Mouse (Mus musculus): ENCODE data around the gene Rhbdf2. TPM values are rescaled to one million over a fixed set of nuclear protein-coding genes. Genes with fewer than 3 reads are reported as not detected.
A peak's percentile ranks its signal among the peaks of the same experiment; 100 is the strongest.

The Rhbdf2 gene
- polyA plus RNA-seq, 1 experiment from 2014 or later = 1.4 TPM

DNA sequence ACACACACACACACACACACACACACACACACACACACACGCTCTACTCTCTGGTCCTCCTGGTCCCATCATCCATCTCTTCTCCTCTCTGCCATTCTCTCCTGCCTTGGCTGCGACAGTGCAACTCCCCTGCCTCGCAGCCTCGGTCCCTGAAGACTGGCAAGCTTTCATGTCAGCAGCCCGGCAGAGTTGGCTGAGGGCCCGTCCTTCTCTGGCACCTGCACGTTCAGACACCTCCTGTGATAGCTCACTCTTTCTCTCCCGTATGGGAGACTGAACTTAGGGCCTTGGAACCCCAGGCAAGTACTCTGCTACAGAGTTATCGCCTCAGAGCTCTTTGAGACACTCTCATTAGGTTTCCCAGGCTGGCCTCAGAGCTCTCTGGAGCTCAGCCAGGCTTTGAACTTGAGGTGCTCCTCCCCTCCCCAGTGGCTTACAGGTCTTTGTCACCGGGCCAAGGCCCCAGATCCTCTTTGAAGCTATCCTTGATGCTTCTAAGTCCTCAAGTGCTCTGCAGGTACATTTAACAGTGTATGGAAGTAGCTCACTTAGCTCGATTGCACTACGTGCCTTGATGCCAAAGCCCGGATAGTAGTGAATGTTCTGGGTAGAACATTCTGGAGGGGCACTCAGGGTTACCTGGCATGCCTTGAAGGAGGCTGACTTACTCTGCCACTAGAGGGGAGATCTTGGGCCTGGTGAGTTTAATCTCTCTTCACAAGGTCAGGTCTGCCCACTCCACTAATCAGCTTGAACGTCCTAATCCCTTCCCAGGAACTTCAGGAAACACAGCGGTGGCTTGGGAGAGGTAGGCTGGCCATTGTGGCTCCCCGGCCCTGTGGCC lies 29.8 kb upstream of the Rhbdf2 start:
- no peaks in the 10 kb centered on the region for H3K36me3 ChIP-seq
- no peaks in the 10 kb centered on the region for H3K9me3 ChIP-seq
- H3K4me2 ChIP-seq (replicated peaks) = no peak overlapping the region
- no peak for ATAC-seq (replicated peaks)
- H3K9ac ChIP-seq (replicated peaks) = no peak overlapping the region
- H3K4me3 ChIP-seq = no peak overlapping the region
- peaks cover 76% of the 10 kb centered on the region for H3K4me1 ChIP-seq
- peaks cover 7% of the 10 kb centered on the region; the same call in 1 of the 2 replicates for H3K27me3 ChIP-seq
- peak overlapping the region; percentile 76 for H3K27ac ChIP-seq (replicated peaks)
- 44% methylated on average over 16 of the region's 16 CpGs for WGBS

DNA sequence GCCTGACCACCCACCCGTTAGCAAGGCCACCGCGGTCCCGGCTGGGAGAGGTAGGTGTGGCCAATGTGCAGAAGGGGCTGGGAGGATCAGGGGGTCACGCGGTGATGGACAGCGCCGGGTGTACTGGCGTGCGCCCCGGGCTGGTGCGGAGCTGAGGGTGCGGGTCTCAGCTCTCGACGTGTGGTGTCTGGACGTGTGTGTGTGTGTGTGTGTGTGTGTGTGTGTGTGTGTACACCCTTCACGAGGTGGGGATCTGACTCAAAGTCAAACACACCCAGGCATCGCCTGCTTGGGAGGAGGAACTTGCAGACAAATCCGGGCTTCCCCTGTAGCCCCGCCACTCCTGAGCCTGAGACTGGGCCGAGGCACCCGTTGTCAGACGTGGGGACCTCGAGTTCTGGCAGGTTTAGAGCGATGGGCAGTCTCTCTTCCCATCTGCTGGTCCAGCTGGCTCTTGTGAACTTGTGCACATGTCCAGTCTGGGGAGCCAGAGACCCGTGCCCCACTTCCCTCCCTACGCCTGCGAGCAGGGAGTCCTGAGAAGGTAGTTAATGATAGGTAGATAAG lies 27.5 kb upstream of the Rhbdf2 start, which contains the start of gene Cygb:
Gene Cygb (minus strand): TSS at position 59 of the 567 bp plus-strand sequence.
- H3K4me3 ChIP-seq = peak within 1 kb of the TSS; percentile 71
- H3K9me3 ChIP-seq = no peaks in the 10 kb centered on the region
- H3K4me2 ChIP-seq (replicated peaks) = peak within 1 kb of the TSS; percentile 99
- WGBS = 10% methylated on average over 28 of the region's 28 CpGs
- peaks cover 7% of the 10 kb centered on the region; the same call in 1 of the 2 replicates for H3K27me3 ChIP-seq
- peaks cover 61% of the 10 kb centered on the region for H3K4me1 ChIP-seq
- H3K36me3 ChIP-seq = no peaks in the 10 kb centered on the region
- H3K9ac ChIP-seq (replicated peaks) = peak within 1 kb of the TSS; percentile 87
- ATAC-seq (replicated peaks) = no peak
- H3K27ac ChIP-seq (replicated peaks) = peak within 1 kb of the TSS; percentile 27; the same call in 1 of the 2 replicates

DNA sequence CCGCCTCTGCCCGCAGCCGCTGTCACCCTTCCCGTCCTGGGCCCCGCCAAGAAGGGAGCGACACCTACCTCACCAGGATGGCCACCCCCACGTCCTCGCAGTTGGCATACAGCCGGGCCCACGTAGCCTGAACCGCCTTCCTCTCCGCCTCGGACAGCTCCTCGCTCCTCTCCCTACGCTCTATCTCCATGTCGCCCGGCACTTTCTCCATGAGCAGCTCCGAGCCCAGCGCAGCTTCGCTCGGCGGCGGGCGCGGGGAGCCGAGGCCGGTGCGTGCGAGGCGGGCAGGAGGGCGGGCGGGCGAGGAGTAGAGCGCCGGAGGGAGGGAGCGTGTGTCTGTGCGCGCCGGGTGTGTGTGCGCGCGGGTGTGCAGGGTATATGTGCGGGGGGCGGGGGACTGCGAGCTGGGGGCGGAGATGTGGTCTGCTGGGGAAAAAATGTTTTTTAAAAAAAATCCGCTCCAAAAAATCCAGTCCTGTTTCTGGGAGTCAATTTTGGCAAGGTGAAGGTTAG lies 26.9 kb upstream of the Rhbdf2 start:
- Histone ChIP-seq H3K4me1 (peaks cover 61% of the 10 kb centered on the region), H3K9me3 (no peaks in the 10 kb centered on the region), H3K4me3 (peak overlapping the region; percentile 71), H3K27me3 (peaks cover 7% of the 10 kb centered on the region; the same call in 1 of the 2 replicates), H3K36me3 (no peaks in the 10 kb centered on the region), H3K27ac (replicated peaks) (peak overlapping the region; percentile 27; the same call in 1 of the 2 replicates), H3K4me2 (replicated peaks) (peak overlapping the region; percentile 99), H3K9ac (replicated peaks) (peak overlapping the region; percentile 87)
- under 1% methylated on average over 47 of the region's 47 CpGs for WGBS
- peak; percentile 39 for ATAC-seq (replicated peaks)

DNA sequence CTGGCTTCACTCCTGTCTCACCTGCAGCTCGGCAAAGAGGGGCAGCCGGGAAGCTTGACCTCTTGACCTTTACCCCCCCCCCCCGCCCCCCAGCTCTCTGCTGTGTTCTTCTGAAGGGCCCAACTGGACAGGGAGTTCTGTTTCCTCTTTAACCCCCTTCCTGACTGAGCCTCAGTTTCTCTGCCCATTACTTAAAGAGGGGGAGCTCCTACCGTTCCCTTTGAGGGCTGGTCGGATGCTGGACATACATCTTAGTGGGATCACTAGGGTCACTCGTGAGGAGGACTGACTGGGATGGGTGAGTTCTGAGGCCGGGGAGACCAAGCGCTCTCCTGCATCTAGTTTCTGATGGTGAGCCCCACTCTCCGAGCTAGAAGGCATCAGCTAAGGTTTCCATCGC lies 26.4 kb upstream of the Rhbdf2 start, which contains the start of gene Prcd:
Gene Prcd (plus strand): TSS at position 301 of the 400 bp plus-strand sequence.
- Histone ChIP-seq H3K27me3 (peaks cover 7% of the 10 kb centered on the region; the same call in 1 of the 2 replicates), H3K4me2 (replicated peaks) (peak within 1 kb of the TSS; percentile 99), H3K4me3 (peak within 1 kb of the TSS; percentile 71), H3K9me3 (no peaks in the 10 kb centered on the region), H3K27ac (replicated peaks) (peak within 1 kb of the TSS; percentile 27; the same call in 1 of the 2 replicates), H3K36me3 (no peaks in the 10 kb centered on the region), H3K9ac (replicated peaks) (peak within 1 kb of the TSS; percentile 87), H3K4me1 (peaks cover 59% of the 10 kb centered on the region)
- 2% methylated on average over 10 of the region's 10 CpGs for WGBS
- no peak for ATAC-seq (replicated peaks)

DNA sequence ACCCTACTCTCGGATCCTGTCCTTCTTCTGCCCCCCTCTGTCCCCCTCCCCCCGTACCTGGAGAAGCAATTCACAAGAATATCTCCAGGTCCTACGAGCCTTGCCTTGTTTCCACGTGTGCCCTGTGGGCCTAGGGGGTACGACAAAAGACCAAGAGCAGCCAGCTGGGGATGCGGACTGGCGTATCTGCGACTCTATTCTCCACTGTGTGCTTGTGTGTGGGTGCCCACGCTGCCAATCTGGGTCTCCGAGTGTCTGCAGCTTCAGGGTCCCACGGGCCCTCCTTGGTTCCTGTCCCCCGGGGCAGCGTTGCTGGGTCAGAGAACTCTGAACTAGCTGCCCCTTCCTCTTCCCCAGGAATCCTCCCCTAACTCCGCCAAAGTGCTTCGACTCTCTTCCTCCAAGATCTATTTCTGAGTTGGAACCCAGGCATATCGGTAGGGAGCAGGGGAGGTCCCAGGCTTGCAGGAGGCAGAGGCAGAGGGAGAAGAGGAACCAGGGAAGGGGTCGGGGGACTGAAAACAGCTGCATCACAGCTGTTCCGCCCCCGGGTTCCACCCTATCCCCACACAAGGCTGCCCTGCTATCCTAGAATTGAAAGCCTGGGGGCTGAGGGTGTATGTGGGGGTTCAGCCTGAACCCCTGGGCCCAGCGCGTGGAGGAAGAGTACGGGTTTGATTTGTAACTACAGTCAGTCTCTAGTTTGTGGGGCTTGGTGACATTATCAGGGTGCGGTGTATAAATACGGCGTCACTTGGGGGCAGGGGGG lies 25.7 kb upstream of the Rhbdf2 start:
- Histone ChIP-seq H3K9me3 (no peaks in the 10 kb centered on the region), H3K4me2 (replicated peaks) (peak overlapping the region; percentile 99), H3K4me1 (peaks cover 51% of the 10 kb centered on the region), H3K36me3 (no peaks in the 10 kb centered on the region), H3K4me3 (peak overlapping the region; percentile 71), H3K9ac (replicated peaks) (peak overlapping the region; percentile 87; the same call in 1 of the 2 replicates), H3K27me3 (peaks cover 7% of the 10 kb centered on the region; the same call in 1 of the 2 replicates), H3K27ac (replicated peaks) (no peak overlapping the region)
- ATAC-seq (replicated peaks) = no peak
- 65% methylated on average over 25 of the region's 25 CpGs for WGBS

DNA sequence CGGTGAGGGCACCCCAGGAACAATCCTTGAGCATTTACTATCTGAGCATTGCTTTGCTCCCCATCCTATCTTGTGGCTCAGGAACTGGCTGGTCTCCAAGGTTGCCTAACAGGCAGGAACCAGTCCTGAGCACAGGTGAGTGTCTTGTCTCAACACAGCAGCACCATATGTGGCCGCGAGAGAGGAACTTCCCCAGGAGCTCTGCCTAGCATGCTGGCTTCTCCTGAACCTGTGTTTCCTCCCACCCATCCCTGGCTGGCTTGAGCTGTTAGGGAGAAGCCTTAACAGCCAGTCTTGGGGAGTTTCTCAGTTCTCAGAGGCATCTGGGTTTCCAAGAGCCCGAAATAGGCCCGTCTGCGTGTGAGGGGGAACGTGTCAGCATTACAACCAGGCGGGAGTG lies 24.5 kb upstream of the Rhbdf2 start:
- Histone ChIP-seq H3K4me2 (replicated peaks) (0 out of 2 replicates have a peak overlapping the region, but pooled peaks have one; percentile 1), H3K36me3 (no peaks in the 10 kb centered on the region), H3K27ac (replicated peaks) (no peak overlapping the region), H3K27me3 (peaks cover 7% of the 10 kb centered on the region; the same call in 1 of the 2 replicates), H3K4me1 (peaks cover 40% of the 10 kb centered on the region), H3K9me3 (no peaks in the 10 kb centered on the region), H3K9ac (replicated peaks) (no peak overlapping the region), H3K4me3 (no peak overlapping the region)
- ATAC-seq (replicated peaks) = no peak
- 69% methylated on average over 8 of the region's 8 CpGs for WGBS

DNA sequence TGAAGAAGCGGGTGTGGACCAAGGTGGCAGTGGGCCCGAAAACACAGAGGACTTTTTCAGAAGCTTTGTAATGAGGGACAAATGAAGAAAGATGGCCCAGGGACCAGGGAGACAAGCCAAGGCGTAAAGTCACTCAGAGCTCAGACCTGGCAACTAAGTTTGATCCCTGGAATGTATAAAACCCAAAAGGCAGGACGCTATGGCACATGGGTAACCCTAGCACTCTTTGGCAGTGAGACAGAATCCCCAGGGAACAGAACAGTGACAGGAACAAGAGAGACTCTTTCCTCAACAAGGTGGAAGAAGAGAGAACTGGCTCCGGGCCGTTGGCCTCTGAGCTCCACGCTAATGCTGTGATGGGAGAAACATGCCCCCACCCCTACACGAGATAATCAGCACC lies 24.0 kb upstream of the Rhbdf2 start:
- ATAC-seq (replicated peaks) = no peak
- peaks cover 35% of the 10 kb centered on the region for H3K4me1 ChIP-seq
- H3K27me3 ChIP-seq = peaks cover 7% of the 10 kb centered on the region; the same call in 1 of the 2 replicates
- no peaks in the 10 kb centered on the region for H3K9me3 ChIP-seq
- no peak overlapping the region for H3K9ac ChIP-seq (replicated peaks)
- H3K4me2 ChIP-seq (replicated peaks) = no peak overlapping the region
- no peak overlapping the region for H3K27ac ChIP-seq (replicated peaks)
- no peaks in the 10 kb centered on the region for H3K36me3 ChIP-seq
- no peak overlapping the region for H3K4me3 ChIP-seq
- WGBS = 83% methylated on average over 8 of the region's 8 CpGs

GRCm38 (mm10) chr11:116649711-116650337 lies 23.0 kb upstream of the Rhbdf2 start:
- Histone ChIP-seq H3K27ac (replicated peaks) (no peak overlapping the region), H3K4me3 (no peak overlapping the region), H3K36me3 (no peaks in the 10 kb centered on the region), H3K9ac (replicated peaks) (no peak overlapping the region), H3K9me3 (no peaks in the 10 kb centered on the region), H3K4me2 (replicated peaks) (no peak overlapping the region), H3K27me3 (peaks cover 4% of the 10 kb centered on the region; the same call in 1 of the 2 replicates), H3K4me1 (peaks cover 33% of the 10 kb centered on the region)
- 88% methylated on average over 13 of the region's 13 CpGs for WGBS
- ATAC-seq (replicated peaks) = no peak

- Histone ChIP-seq H3K36me3 (no peaks in the 10 kb centered on the region), H3K9me3 (no peaks in the 10 kb centered on the region), H3K4me2 (replicated peaks) (no peak overlapping the region), H3K27ac (replicated peaks) (no peak overlapping the region), H3K27me3 (no peaks in the 10 kb centered on the region), H3K4me3 (no peak overlapping the region), H3K4me1 (peaks cover 32% of the 10 kb centered on the region), H3K9ac (replicated peaks) (no peak overlapping the region)
- no peak for ATAC-seq (replicated peaks)
- 71% methylated on average over 10 of the region's 10 CpGs for WGBS
Observed at GRCm38 (mm10) chr11:116648976-116649375, 22.2 kb upstream of the Rhbdf2 start.

- WGBS = 68% methylated on average over 16 of the region's 18 CpGs
- no peak overlapping the region for H3K4me2 ChIP-seq (replicated peaks)
Observed at GRCm38 (mm10) chr11:116648213-116648921, 21.5 kb upstream of the Rhbdf2 start.

More at GRCm38 (mm10) chr11:116648213-116648921, 21.5 kb upstream of the Rhbdf2 start:
- Histone ChIP-seq H3K9ac (replicated peaks) (no peak overlapping the region), H3K36me3 (no peaks in the 10 kb centered on the region), H3K27ac (replicated peaks) (no peak overlapping the region), H3K9me3 (no peaks in the 10 kb centered on the region), H3K27me3 (no peaks in the 10 kb centered on the region), H3K4me3 (no peak overlapping the region), H3K4me1 (peaks cover 32% of the 10 kb centered on the region)
- no peak for ATAC-seq (replicated peaks)
